Mouse (Mus musculus): ENCODE measurements around the gene Dmap1.

The Dmap1 gene

GRCm38 (mm10) chr4:117681931-117682461, at the start of gene Dmap1:
Dmap1 (minus strand) TSS chr4:117682273.
- DNase-seq (ENCODE audit: low read depth) = peak; percentile 75

- DNase-seq (ENCODE audit: low read depth) = no peak
Measured at GRCm38 (mm10) chr4:117724112-117724511, 42.0 kb upstream of the Dmap1 start, which contains the start of gene Gm12845. Gm12845 (plus strand) TSS chr4:117724412.

- no peak for DNase-seq (ENCODE audit: low read depth)
Measured at GRCm38 (mm10) chr4:117713303-117714098, 31.4 kb upstream of the Dmap1 start.

- no peak for DNase-seq (ENCODE audit: low read depth)
Measured at GRCm38 (mm10) chr4:117712314-117712713, 30.2 kb upstream of the Dmap1 start.

- DNase-seq (ENCODE audit: low read depth) = no peak
Measured at GRCm38 (mm10) chr4:117708780-117709550, 26.9 kb upstream of the Dmap1 start.

GRCm38 (mm10) chr4:117705361-117705760, 23.3 kb upstream of the Dmap1 start:
- DNase-seq (ENCODE audit: low read depth) = no peak

- no peak for DNase-seq (ENCODE audit: low read depth)
Measured at GRCm38 (mm10) chr4:117686354-117686753, 4.3 kb upstream of the Dmap1 start.

GRCm38 (mm10) chr4:117683048-117683768, 1.1 kb upstream of the Dmap1 start:
- no peak for DNase-seq (ENCODE audit: low read depth)

GRCm38 (mm10) chr4:117682463-117682862, 390 bp upstream of the Dmap1 start:
- DNase-seq (ENCODE audit: low read depth) = no peak

GRCm38 (mm10) chr4:117680963-117681362, 1.1 kb downstream of the Dmap1 start:
- no peak for DNase-seq (ENCODE audit: low read depth)

- peak; percentile 78 for DNase-seq (ENCODE audit: low read depth)
Measured at GRCm38 (mm10) chr4:117676903-117677302, 5.2 kb downstream of the Dmap1 start.

- no peak for DNase-seq (ENCODE audit: low read depth)
Measured at GRCm38 (mm10) chr4:117673901-117674300, 8.2 kb downstream of the Dmap1 start.

GRCm38 (mm10) chr4:117672042-117672441, 10.0 kb downstream of the Dmap1 start:
- DNase-seq (ENCODE audit: low read depth) = no peak

GRCm38 (mm10) chr4:117669874-117670273, 12.2 kb downstream of the Dmap1 start:
- DNase-seq (ENCODE audit: low read depth) = no peak

GRCm38 (mm10) chr4:117666054-117666453, 16.0 kb downstream of the Dmap1 start:
- DNase-seq (ENCODE audit: low read depth) = no peak

GRCm38 (mm10) chr4:117665531-117665930, 16.5 kb downstream of the Dmap1 start:
- no peak for DNase-seq (ENCODE audit: low read depth)

- DNase-seq (ENCODE audit: low read depth) = no peak
Measured at GRCm38 (mm10) chr4:117664411-117665137, 17.5 kb downstream of the Dmap1 start.

- no peak for DNase-seq (ENCODE audit: low read depth)
Measured at GRCm38 (mm10) chr4:117660001-117660400, 22.1 kb downstream of the Dmap1 start.

GRCm38 (mm10) chr4:117658582-117659444, 23.3 kb downstream of the Dmap1 start:
- no peak for DNase-seq (ENCODE audit: low read depth)

GRCm38 (mm10) chr4:117657646-117658045, 24.4 kb downstream of the Dmap1 start:
- DNase-seq (ENCODE audit: low read depth) = no peak
